Mouse (Mus musculus) A20 (cell line): ENCODE data around the gene Polh.
A peak's percentile ranks its signal among the peaks of the same experiment; 100 is the strongest.

Experiments
- DNase-seq: peaks from one replicate; pipeline ENCODE4 v3.0.0-alpha.2; 2011; ENCODE audit warnings: low read depth, low spot score

The Polh gene

DNA sequence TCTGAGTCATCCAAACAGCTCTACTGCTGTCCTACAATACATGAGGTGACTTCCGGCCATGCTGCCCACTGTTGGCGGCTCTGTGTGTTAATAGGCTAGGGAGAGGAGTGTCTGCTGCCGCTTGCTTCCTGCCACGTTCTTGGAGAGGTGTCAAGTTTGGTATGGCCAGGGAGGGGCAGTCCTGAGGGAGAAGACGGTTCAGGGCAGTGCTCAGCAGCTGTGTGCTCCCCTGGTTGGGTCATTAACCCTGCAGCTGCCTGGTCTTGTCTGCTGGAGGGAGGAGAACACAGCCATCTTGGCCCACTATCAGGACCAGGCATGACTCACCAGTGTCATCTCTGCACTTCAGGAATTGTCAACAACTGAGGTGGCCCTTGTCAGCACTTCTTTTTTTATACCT is 34.1 kb downstream of the Polh start:
- DNase-seq = no peak

DNA sequence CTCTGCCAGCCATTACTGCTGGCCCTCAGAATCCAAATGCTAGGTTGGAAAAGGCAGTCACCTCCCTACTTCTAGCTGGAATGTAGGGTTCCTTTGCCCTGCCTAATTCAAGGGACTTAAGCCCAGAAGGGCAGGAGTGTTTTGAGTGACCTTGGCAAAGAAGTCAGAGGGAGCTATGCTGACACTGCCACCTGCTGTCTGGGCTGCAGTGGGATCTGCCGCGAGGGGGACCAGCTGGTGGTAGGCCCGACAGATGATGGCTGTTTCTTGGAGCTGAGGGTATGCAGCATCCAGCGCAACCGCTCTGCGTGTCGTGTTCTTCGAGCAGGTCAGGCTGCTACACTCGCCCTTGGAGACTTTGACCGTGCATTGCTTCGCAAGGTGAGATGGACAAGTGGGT is 35.4 kb downstream of the Polh start:
- DNase-seq = peak; percentile 24

DNA sequence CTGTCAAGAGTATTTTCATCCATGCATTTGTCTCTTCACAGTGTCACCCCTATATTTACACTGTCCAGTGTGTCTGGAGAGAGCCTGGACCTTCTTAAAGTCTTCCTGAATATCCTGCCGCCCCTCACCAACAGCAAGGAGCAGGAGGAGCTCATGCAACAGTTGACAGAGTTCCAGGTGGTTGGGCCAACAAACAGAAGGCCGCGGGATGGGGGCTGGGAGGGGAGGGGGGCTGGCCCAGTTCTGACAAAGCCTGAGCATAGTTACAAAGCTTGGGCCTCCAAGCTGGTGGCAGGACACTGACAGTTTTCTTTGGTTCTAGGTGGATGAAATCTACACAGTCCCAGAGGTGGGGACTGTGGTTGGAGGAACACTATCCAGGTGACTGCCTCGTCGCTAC is 36.2 kb downstream of the Polh start:
- no peak for DNase-seq

DNA sequence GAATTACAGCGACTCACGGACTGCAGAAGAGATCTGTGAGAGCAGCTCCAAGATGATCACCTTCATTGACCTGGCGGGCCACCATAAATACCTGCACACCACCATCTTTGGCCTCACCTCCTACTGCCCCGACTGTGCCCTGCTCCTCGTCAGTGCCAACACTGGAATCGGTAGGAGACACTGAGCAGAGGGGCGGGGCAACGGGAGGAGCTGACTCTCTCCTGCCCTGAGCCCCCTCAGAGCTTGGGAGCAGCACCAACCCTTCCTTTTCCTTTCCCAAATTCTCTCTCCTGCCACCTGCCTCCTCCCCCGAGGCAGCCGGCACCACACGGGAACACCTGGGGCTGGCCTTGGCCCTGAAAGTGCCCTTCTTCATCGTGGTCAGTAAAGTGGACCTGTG is 37.0 kb downstream of the Polh start:
- DNase-seq = no peak

DNA sequence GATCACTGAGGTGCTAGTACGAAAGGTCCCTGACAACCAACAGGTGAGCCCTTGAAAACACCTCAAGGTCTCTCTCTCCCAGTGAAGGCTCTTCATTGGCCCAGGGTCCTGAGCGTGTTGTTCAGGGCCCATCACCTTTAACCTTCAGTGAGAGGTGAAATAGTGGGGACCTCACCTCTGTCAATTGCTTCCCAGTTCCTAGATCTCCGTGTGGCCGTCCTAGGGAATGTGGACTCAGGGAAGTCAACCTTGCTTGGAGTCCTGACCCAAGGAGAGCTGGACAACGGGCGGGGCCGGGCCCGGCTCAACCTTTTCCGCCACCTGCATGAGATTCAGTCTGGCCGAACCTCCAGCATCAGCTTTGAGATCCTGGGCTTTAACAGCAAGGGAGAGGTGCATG is 37.7 kb downstream of the Polh start:
- DNase-seq = no peak

DNA sequence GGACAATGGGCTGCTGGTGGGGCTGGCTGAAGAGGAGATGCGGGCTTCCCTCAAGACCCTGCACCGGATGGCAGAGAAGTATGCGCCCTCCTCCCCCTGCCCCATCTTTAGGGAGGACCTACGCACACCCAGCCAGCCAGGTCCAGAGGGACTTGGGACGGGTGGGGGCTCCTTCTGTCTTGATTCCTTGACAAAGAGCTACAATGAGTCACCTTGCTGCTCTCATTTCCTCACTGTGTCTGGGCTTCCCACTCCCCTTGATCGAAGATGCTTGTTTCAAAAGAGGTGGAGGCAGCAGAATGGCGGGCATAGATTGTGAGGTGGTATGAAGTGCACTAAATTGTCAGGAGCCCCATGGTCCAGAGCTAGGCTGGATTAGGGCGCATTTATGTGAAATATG is 38.1 kb downstream of the Polh start:
- DNase-seq = no peak

DNA sequence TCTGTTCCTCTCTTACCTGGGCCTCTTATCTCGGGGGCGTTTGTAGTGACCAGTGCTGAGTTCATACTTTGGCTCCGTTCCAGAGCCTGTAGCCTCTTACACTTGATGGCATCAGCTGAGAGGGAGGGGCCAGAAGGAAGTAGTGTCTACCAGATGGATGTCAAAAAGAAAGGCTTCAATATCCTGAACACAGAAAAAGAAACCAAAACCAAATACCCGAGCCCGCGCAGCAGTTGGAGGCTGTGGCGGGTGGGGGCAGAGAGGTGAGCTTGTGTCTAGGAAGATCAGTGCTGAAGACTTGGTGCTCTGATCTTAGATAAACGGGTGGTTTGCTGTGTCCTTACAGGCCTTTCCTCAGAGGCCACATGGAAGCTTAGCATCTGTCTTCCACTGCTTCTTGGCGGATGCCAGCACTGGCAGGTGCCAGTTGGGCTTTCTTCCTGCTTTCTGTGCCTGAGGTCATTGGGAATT is 39.5 kb downstream of the Polh start:
- peak; percentile 81 for DNase-seq

DNA sequence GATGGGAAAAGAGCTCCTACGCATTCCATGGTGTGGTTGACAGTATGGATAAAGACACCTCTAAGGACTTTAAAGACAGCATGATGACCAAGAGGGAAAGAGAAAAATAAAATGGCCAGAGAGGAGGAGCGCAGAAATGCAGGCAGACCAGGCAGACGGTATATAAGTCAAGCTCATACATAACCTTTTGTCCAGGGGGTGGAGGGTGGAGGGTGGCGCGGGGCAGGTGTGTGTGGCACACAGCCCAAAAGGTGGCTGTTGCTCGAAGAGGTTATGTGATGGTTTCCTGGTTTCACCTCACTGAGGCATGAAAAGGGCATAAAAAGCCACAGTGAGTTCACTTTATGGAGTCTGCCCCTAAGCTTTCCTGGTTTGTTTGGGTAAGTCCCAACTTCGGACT is 39.9 kb downstream of the Polh start:
- no peak for DNase-seq

DNA sequence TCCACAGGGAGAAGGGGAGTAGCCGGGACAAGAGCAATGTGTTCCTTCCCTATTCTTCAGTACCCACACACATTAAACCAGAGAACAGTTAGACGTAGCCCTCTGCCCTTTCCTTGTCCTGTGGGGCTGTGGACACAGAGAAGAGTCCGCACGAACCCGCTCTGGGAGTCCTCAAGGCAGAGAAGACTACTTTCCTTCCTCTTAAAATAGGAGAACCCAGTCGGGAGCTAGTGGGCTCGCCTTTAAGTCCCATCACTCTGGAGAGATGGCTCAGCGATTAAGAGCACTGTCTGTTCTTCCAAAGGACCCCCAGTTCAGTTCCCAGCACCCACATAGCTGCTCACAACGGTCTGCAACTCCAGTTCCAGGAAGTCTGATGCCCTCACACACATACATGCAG is 40.7 kb downstream of the Polh start:
- DNase-seq = peak; percentile 22

DNA sequence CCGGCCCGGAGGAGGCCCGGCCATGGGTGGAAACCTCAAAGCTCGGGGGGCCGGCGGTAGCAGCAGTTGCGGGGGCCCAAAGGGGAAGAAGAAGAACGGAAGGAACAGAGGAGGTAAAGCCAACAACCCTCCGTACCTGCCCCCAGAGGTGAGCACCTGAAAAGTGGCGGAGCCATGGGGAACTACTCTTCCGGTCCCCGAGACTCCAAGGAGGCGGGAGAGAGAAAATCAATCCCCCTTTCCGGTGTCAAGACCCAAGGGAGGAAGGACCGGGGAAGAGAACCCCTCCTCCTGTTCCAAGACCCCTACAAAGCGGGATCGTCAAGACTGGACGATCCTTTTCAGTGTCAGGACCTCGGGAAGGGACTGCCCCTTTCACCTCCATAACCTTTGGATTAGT is 41.3 kb downstream of the Polh start:
- DNase-seq = no peak

DNA sequence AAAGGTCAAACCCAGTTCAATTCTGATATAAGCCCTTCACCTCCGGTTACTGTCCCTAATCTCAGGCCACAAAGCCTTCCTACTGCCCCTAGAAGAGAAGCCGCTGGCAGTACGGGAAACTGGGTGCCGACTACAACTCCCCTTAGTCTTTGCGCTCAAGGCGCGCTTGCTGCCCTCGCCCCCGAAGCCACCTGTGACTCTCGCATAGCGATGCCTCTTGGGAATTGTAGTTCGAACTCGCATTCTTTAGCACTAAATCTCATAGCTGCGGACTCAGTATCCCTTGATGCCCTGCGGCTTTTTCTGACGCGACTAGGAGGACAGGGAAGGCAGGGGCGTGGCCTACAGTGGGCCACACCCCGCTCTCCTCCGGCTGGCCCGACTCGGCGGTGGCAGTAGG is 41.8 kb downstream of the Polh start, which contains the start of gene Gtpbp2:
Gtpbp2 (plus strand) TSS at position 347 of the 400 bp plus-strand sequence.
- DNase-seq = peak; percentile 99

DNA sequence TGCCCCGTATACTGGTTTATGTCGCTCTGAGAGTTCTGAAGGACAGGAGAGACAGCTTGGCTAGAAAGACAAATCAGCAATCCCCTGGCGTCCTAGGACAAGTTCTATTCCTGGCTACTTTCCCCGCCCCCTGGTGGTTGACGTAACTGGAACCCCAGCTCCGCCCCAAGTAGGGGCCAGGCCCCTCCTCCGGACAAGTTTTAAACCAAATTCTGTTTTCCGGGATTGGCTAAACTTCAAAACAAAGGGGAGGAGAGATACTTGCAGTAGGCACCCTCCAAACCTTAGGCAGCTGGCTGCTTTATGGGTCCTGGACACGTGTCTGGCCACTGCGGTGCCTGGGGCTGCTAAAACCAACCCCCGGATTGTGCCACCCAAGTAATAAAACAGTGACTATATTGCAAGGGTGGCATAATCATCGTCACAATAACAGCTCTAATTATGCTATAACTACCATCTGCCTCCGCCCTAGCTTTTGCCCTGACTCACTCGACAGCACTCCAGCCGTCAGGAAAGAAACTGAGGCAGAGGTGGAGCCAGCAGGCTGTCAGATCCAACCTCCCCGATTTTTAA is 42.3 kb downstream of the Polh start:
- DNase-seq = peak; percentile 94

DNA sequence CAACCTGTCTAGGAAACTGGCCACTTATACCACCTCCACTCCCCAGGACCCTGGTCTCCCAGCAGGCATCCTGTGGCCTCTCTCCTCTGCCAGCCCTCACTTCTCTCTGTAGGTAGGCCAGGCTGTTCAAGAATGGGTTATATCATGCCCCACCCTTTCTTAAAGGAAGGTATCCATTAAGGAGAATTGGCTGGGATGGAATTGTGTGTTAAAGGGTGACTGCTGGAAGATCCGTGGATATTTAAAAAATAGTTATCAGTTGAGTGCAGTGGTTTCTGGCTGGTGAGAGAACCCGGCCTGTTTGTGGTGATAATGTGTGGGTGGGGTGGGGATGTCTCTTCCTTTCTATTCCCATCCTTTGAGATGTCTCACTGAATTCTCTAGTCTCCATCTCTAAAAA is 43.2 kb downstream of the Polh start:
- no peak for DNase-seq

DNA sequence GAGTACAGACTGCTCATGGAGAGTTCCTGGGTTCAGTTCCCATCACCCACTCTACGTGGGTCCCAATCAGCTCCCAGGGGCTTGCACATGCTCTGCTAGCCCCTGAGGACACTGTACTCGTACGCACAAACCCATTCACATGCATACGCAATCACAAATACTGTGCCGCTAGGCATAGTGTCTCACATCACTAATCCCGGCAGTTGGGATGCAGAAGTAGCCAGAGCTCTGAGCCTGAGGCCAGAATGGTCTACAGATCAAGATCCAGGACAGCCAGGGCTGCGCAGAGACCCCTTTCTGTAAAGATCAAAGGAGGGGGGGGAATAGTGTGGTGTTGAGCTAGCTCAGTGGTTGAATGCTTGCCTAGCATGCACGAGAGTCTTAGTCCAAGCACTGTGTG is 45.3 kb downstream of the Polh start:
- DNase-seq = no peak

DNA sequence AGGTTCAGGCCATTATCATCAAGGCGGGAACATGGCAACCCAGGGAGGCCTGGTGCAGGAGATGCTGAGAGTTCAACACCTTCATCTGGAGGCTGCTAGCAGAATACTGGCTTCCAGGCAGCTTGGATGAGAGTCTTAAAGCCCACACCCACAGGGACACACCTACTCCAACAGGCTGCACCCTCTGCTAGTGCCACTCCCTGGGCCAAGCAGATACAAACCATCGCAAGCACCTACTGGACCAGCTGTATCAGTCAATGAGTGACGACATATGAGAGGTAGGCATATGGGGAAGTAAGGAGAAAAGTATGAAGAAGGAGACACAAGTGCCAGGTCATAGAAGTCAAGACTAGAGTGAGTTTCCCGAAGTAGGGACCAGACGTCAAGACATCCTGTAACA is 45.8 kb downstream of the Polh start:
- DNase-seq = no peak

DNA sequence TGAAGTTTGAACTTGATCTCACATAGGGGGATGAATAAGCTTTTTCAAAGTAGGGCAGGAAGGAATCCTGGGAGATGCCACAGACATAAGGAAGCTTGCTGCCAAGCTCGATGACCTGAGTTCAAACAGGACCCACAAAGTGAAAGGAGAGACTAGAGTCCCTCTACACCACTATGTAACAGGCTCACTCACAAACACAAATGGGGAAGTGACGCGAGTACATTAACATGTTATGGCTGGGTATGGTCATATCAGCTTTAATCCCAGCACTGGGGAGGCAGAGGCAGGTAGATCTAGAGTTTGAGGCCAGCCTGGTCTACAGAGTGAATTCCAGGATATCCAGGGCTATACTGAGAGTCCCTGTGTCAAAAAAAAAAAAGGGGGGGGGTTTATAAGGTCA is 48.1 kb downstream of the Polh start:
- DNase-seq = no peak

DNA sequence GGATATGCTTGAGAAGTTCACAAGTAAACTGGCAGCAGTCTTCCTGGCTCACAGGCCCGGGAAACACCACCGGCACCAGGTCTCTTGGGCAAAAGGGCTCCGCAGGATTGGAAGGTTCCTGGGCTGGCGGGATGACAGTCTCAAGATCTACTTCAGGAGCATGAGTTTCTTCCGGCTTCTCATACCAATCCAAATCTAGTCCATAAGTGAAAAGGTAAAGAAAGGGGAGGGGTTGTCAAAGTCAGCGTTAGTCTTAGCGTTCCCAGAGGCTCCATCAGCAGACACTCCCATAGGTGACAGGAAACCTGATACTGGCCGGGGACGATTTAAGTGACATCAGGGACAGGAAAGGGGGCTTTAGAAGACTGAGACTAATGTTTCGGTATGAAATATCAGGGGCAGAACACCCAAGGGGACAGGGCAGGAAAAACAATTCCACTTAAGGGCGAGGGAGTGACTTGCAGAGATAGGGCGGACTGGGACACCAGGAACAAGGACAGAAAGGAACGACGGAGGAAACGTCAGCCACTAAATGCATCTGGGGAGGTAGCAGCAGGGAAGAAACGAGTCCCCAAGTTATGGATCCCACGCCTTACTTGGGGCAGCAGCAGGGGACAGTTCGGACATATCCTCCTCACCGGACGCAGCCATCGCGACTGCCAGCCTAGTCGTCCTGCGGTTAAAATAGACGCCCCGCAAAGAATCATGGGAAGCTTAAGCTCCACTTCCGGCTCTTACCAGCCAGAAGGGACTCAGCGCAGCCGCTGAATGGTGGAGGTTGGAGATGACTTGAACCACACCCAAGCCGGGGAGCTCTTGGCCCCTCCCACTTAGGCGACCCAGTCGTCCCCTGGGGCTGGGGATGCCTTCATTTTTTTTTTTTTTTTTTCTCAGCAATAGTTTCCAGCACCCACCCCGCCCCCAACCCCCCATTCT is 49.3 kb downstream of the Polh start, which contains the start of gene Mad2l1bp:
Mad2l1bp (minus strand) TSS at position 707 of the 936 bp plus-strand sequence.
- peak; percentile 97 for DNase-seq

DNA sequence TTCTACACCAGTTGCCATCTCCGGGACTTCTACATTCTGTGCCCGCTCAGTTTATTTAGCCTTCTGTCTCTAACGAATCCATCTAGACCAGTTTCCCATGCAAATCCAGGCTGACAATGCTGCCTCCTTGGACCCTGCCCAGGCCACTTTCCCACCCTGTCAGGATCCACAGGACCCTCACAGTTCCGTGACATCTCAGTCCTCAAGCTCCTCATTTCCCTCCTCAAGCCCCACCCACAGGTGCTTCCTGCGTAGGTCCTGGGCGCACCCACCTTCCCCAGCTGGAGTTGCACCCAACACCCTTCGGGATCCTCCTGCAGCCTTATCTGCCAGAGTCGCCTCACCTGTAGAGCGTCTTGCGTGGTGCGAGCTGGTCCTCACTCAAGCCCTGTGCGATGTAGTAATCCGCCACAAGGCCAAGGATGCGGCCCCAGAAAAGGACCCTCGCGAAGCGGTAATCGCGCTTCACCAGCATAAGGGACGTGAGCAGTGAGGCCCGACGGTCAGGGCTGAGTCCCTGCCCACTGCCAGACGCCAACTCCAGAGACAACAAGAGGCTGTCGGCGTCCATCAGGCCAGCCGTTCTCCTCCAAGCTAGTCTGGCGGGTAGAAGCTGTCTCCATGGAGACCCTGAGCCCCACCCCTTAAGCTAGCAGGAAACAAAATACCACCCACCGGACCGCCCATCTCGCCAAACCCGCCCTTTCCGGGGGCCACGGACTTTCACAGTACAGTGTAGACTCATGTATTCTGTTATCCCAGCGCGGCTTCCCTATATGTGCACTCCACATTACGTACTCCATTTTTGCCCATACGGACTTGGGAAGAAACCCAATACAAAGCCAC is 58.6 kb downstream of the Polh start, which contains the start of gene Rsph9:
Rsph9 (minus strand) TSS at position 639 of the 846 bp plus-strand sequence.
- no peak for DNase-seq

DNA sequence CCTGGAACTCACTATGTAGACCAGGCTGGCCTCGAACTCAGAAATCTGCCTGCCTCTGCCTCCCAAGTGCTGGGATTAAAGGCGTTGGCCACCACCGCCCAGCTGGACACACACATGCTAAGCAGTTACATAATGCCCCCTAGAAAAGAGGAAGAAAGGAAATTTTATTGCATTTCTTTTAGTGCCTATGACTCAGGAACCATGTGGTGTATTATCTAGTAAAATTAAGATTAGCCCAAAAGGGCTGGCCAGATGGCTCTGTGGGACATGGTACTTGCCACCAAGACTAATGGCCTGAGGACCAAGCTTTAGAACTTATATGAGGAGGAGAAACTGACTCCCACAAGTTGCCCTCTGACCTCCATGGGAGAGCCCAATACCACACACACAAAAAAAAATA is 62.6 kb downstream of the Polh start:
- no peak for DNase-seq

DNA sequence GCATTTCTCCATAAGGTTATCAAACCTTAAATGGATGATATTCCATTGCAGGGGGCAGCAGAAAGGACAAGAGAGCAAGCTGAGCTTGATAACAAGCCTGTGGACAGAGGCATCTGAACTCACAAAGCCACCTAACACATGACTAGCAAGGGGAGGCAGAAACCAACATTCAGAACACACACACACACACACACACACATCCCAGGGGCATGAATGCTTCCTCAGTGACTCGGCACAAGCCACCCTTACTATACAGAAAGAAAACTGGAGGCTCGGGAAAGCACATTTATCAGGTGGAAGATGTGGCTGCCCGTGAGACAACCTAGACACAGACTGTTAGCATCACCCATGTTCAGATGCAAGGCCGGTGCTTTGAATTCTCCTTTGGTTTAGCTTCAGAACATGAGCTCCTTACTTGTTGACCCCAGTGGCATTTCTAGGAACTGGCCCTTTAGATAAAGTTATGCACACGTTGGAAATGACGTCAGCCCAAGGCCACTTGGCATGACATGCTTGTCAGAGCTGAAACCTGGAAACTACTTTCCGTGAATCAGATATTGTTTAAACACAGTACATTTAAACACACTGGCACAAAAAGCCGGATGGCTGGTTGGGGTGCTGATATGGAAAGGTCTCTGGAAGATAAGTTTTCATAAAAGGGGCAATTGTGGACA is 63.7 kb downstream of the Polh start:
- DNase-seq = no peak

DNA sequence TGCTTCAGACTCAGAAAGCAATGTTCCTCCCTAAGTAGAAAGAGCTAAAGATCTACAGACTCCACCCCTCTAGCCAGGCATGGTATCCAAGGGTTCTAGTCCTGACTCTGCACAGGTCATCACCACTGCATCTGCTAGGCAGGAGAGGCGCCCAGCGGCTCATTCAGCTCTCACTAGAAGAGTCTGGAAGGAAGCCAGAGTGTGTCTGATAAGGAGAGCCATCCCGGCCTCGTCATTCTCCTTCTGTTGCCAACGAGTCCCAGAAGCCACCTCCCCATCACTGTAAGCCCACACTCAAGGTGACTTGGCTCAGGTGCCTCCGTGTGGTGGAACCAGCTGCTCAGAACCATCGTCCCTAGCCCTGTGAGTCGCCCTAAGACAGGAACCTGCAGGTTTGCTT is 69.6 kb downstream of the Polh start:
- DNase-seq = no peak
